Mouse (Mus musculus) stomach, postnatal 0 days (tissue): Measurements from ENCODE around the gene 1700003F12Rik. TPM values are rescaled to one million over a fixed set of nuclear protein-coding genes. Genes with fewer than 3 reads are reported as not detected.

ENCODE experiments used
- ATAC-seq: fragments of 200-750 bp; cut with Nextera tagmentation; 2 replicates; pipeline ENCODE4 v1.8.0; 2017; ENCODE audit not compliant: low FRiP score, low TSS enrichment
- DNase-seq: peaks from one replicate; pipeline ENCODE4 v3.0.0-alpha.2; 2016; ENCODE audit warnings: low spot score
- H3K27ac ChIP-seq: fragments of 300-500 bp; sonication (generic); replicated peaks from 2 replicates; pipeline ENCODE4 v1.5.1; 2014; ENCODE audit warnings: mild to moderate bottlenecking, control low read depth
- H3K27me3 ChIP-seq: fragments of 300-500 bp; sonication (generic); 2 replicates; pipeline ENCODE4 v1.6.1; 2014; ENCODE audit warnings: low read length; ENCODE audit not compliant: control insufficient read depth, insufficient read depth
- H3K36me3 ChIP-seq: fragments of 300-500 bp; sonication (generic); 2 replicates; pipeline ENCODE4 v1.6.1; 2014; ENCODE audit warnings: low read length, mixed read lengths; ENCODE audit not compliant: control insufficient read depth, insufficient read depth
- H3K4me1 ChIP-seq: fragments of 300-500 bp; sonication (generic); replicated peaks from 2 replicates; pipeline ENCODE4 v1.6.1; 2014; ENCODE audit warnings: antibody characterized with exemption; ENCODE audit not compliant: control insufficient read depth, insufficient read depth
- H3K4me2 ChIP-seq: fragments of 300-500 bp; sonication (generic); replicated peaks from 2 replicates; pipeline ENCODE4 v1.6.1; 2014; ENCODE audit warnings: low read depth, mild to moderate bottlenecking, control low read depth, moderate library complexity
- H3K4me3 ChIP-seq: fragments of 300-500 bp; sonication (generic); 2 replicates; pipeline ENCODE4 v1.5.1; 2014; ENCODE audit warnings: low read depth, low read length, control low read depth
- H3K9ac ChIP-seq: fragments of 300-500 bp; sonication (generic); 2 replicates; pipeline ENCODE4 v1.6.1; 2014; ENCODE audit warnings: mild to moderate bottlenecking, low read length, control low read depth, mixed read lengths
- H3K9me3 ChIP-seq: fragments of 300-500 bp; sonication (generic); 2 replicates; pipeline ENCODE4 v1.6.1; 2016; ENCODE audit warnings: low read length; ENCODE audit not compliant: control insufficient read depth
- CTCF ChIP-seq: IDR thresholded peaks from 2 replicates; pipeline ENCODE4 v1.5.1; 2016; ENCODE audit warnings: antibody characterized with exemption, low read depth, mild to moderate bottlenecking, moderate library complexity
- EP300 ChIP-seq: optimal IDR thresholded peaks from 2 replicates; pipeline ENCODE3; 2016; ENCODE audit warnings: antibody characterized with exemption
- WGBS: fragments of 180-500 bp; shearing (Covaris S2); extraction: QIAGEN DNeasy Blood & Tissue Kit; methylation state at CpG from one replicate; pipeline ENCODE4 v1.1.7; 2014; 5-methylcytosine and 5-hydroxymethylcytosine counted together
- polyA plus RNA-seq: library from polyadenylated mRNA; unstranded; fragments of >200 nt; fragmentation: Nextera tagmentation; extraction: Ambion mirVana; gene quantifications from 2 replicates; pipeline ENCODE4 v1.2.1, GENCODE M21; 2015

Gene 1700003F12Rik
- polyA plus RNA-seq, 1 experiment from 2014 or later = 0.89 TPM

- Histone ChIP-seq H3K27ac (peak overlapping the region; percentile 82), H3K36me3 (no peaks in the 10 kb centered on the region), H3K9me3 (no peaks in the 10 kb centered on the region), H3K4me3 (peak overlapping the region; percentile 70), H3K9ac (peak overlapping the region; percentile 65), H3K27me3 (no peaks in the 10 kb centered on the region), H3K4me1 (peaks cover 5% of the 10 kb centered on the region), H3K4me2 (peak overlapping the region; percentile 82)
- 0 out of 2 replicates have a peak, but pooled peaks have one; percentile 0 for ATAC-seq
- TF ChIP-seq CTCF = no peak
- no peak for TF ChIP-seq EP300
- 17% methylated on average over 10 of the region's 10 CpGs for WGBS
- peak; percentile 31 for DNase-seq
These were observed 21.6 kb downstream of the 1700003F12Rik start for GRCm38 (mm10) chr2:154568329-154569070.

- 0% methylated on average over 46 of the region's 70 CpGs for WGBS
- Histone ChIP-seq H3K4me3 (peak overlapping the region; percentile 70), H3K9me3 (no peaks in the 10 kb centered on the region), H3K36me3 (no peaks in the 10 kb centered on the region), H3K4me1 (peaks cover 5% of the 10 kb centered on the region), H3K9ac (peak overlapping the region; percentile 65), H3K4me2 (peak overlapping the region; percentile 82), H3K27me3 (no peaks in the 10 kb centered on the region), H3K27ac (peak overlapping the region; percentile 82)
- DNase-seq = peak; percentile 74
- peak; percentile 78 for ATAC-seq
- TF ChIP-seq EP300 = no peak
- no peak for TF ChIP-seq CTCF
These were observed 22.3 kb downstream of the 1700003F12Rik start for GRCm38 (mm10) chr2:154569071-154569748.

- H3K9me3 ChIP-seq = no peaks in the 10 kb centered on the region
- peak within 1 kb of the TSS; percentile 70 for H3K4me3 ChIP-seq
- H3K4me2 ChIP-seq = peak within 1 kb of the TSS; percentile 82
- no peak for TF ChIP-seq EP300
- peak; percentile 46 for TF ChIP-seq CTCF
- H3K27me3 ChIP-seq = no peaks in the 10 kb centered on the region
- peaks cover 5% of the 10 kb centered on the region for H3K4me1 ChIP-seq
- H3K9ac ChIP-seq = peak within 1 kb of the TSS; percentile 65
- peak; percentile 99 for ATAC-seq
- under 1% methylated on average over 37 of the region's 44 CpGs for WGBS
- H3K27ac ChIP-seq = peak within 1 kb of the TSS; percentile 82
- H3K36me3 ChIP-seq = no peaks in the 10 kb centered on the region
- peak; percentile 99 for DNase-seq
These were observed 23.0 kb downstream of the 1700003F12Rik start, which contains the start of gene E2f1 for GRCm38 (mm10) chr2:154569836-154570286. Gene E2f1, minus strand, starts transcription at chr2:154569892.

GRCm38 (mm10) chr2:154570666-154571065 is 23.8 kb downstream of the 1700003F12Rik start:
- DNase-seq = no peak
- H3K36me3 ChIP-seq = no peaks in the 10 kb centered on the region
- no peak overlapping the region for H3K27ac ChIP-seq
- H3K9ac ChIP-seq = no peak overlapping the region
- peaks cover 5% of the 10 kb centered on the region for H3K4me1 ChIP-seq
- no peaks in the 10 kb centered on the region for H3K9me3 ChIP-seq
- ATAC-seq = no peak
- no peak overlapping the region for H3K4me3 ChIP-seq
- no peaks in the 10 kb centered on the region for H3K27me3 ChIP-seq
- 61% methylated on average over 4 of the region's 4 CpGs for WGBS
- H3K4me2 ChIP-seq = no peak overlapping the region; the same call in 1 of the 2 replicates
- TF ChIP-seq EP300 (no peak), CTCF (no peak)

- no peak for TF ChIP-seq CTCF
- no peak for TF ChIP-seq EP300
- no peaks in the 10 kb centered on the region for H3K27me3 ChIP-seq
- H3K27ac ChIP-seq = no peak overlapping the region
- DNase-seq (no peak), ATAC-seq (no peak)
- no peaks in the 10 kb centered on the region for H3K9me3 ChIP-seq
- no peak overlapping the region for H3K4me3 ChIP-seq
- H3K4me1 ChIP-seq = peaks cover 5% of the 10 kb centered on the region
- H3K4me2 ChIP-seq = no peak overlapping the region
- H3K36me3 ChIP-seq = no peaks in the 10 kb centered on the region
- no peak overlapping the region for H3K9ac ChIP-seq
- 76% methylated on average over 4 of the region's 4 CpGs for WGBS
These were observed 24.4 kb downstream of the 1700003F12Rik start for GRCm38 (mm10) chr2:154571266-154571665.

GRCm38 (mm10) chr2:154571976-154572375 is 25.1 kb downstream of the 1700003F12Rik start:
- WGBS = 56% methylated on average over 8 of the region's 8 CpGs
- DNase-seq (no peak), ATAC-seq (no peak)
- H3K27me3 ChIP-seq = no peaks in the 10 kb centered on the region
- no peak overlapping the region for H3K27ac ChIP-seq
- H3K4me3 ChIP-seq = no peak overlapping the region
- TF ChIP-seq CTCF (no peak), EP300 (no peak)
- no peak overlapping the region for H3K4me2 ChIP-seq
- H3K4me1 ChIP-seq = peaks cover 5% of the 10 kb centered on the region
- H3K9ac ChIP-seq = no peak overlapping the region
- no peaks in the 10 kb centered on the region for H3K36me3 ChIP-seq
- H3K9me3 ChIP-seq = no peaks in the 10 kb centered on the region
